Mouse (Mus musculus): ENCODE results near the gene Fam83g.

Fam83g gene

GRCm38 (mm10) chr11:61652216-61652615 is 31.7 kb upstream of the Fam83g start:
- no peak for DNase-seq (ENCODE audit: low spot score)

GRCm38 (mm10) chr11:61652686-61653447 is 31.0 kb upstream of the Fam83g start, which contains the start of gene Grap:
TSS of gene Grap (plus strand) at chr11:61653265.
- DNase-seq (ENCODE audit: low spot score): no peak

DNA sequence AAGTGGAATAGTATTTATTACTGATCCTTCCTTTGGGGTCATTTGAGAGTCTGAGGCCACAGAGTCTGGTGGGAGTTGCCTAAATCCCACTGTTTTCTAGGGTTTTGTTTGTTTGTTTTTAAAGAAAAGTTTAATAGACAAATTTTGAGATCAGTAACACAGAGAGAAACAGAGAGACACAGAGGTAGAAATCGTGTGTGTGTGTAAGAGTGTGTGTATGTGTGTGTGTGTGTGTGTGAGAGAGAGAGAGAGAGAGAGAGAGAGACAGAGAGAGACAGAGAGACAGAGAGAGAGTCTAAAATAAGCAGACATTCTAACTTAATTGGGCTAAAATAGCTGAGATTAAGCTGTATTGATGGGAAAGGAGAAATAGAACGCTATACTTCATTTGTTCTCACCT is 30.3 kb upstream of the Fam83g start:
- no peak for DNase-seq (ENCODE audit: low spot score)

DNA sequence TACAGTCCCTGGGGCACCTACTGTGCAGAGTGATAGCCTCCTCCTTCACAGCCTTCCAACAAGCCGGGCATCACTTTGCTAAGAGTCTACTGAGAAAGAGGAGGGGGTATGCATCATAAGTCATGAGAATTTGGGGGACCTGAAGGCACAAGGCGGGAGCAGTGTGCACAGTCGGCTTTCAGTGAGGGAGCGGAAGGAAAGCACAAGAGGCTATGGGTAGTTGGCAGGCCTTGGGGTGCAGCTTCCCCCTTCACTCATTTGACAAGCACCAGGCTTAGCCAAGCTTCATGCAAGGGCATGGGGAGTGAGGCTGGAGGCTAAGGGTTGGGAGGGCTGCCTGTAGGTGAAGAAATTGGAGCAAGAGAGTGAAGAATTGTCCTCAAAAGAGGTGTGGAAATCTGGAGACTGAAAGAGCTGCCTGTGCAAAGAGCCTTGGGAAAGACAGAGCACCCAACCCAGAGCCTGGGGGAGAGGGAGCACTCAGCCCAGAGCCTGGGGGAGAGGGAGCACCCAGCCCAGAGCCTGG is 29.0 kb upstream of the Fam83g start:
- no peak for DNase-seq (ENCODE audit: low spot score)

GRCm38 (mm10) chr11:61655649-61656048 is 28.2 kb upstream of the Fam83g start:
- no peak for DNase-seq (ENCODE audit: low spot score)

DNA sequence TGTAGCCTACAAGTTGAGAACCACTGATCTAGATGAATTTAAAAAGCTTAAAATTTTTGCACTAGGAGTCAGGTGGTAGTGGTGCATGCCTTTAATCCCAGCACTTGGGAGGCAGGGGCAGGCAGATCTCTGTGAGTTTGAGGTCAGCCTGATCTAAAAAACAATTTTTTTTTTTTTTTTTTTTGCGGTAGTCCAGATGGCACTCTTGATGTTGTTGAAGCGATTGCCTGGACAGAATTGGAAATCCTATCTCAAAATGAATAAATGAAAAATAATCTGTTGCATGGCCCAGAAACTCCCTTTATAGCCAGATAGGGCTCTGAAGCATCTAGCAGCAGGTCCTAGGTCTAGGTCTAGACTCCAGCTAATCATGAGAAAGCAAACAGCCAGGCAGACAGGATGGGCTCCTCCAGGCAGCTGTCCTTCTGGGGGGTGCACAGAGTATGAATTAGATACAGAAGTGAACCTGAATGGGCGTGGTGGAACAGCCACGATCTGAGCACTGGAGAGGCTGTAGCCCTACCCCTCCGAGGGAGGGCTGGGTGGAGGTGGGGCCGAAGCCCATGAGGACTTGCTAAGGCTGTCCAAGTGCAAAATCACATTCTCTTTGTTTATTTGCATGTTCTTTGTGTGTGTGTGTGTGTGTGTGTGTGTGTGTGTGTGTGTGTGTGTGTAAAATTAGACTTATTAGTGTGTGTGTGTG is 27.6 kb upstream of the Fam83g start:
- DNase-seq (ENCODE audit: low spot score): no peak

- DNase-seq (ENCODE audit: low spot score): no peak
Observed at GRCm38 (mm10) chr11:61657432-61657831, 26.5 kb upstream of the Fam83g start.

GRCm38 (mm10) chr11:61658360-61658922 is 25.4 kb upstream of the Fam83g start:
- DNase-seq (ENCODE audit: low spot score): no peak

DNA sequence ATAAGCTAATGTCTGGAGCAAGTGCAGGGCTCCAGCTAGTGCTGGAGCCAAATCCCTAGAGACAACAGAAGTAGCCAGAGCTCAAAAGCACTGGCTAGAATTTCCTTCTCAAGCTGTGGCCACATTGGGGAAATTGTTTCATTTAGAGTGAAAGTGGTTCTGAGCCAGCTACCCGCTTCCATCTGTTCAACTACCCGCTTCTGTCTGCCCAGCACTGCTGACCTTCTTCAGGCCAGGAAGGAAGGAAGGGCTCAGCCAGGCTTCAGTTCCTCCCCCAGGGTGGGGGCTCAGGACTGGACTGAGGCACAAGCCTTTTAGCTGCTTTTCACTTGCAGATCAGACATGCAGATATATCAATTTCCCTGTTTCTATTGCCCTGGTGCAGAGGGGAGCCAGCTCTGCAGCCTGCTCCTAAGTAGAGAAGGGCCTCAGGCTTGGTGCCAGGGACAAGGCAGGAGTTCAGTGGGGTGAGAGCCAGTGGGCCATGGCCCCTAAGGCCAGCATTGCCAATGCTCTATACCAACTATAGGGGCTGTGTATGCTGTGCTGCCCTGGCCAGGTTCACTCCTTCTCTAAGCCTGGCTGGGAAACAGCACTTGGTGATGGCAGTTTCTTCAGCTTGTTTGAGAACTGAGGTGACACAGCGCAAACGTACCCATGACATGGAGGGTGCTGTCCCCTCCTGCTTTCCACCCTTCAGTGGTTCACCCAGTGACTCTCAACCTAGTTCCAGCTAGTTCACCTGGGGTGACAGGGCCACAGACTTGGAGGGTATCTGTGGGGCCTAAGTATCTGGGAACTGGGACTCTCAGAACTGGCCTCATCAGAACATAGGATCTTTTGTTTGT is 24.7 kb upstream of the Fam83g start:
- no peak for DNase-seq (ENCODE audit: low spot score)

- no peak for DNase-seq (ENCODE audit: low spot score)
Observed at GRCm38 (mm10) chr11:61660001-61660400, 23.9 kb upstream of the Fam83g start.

DNA sequence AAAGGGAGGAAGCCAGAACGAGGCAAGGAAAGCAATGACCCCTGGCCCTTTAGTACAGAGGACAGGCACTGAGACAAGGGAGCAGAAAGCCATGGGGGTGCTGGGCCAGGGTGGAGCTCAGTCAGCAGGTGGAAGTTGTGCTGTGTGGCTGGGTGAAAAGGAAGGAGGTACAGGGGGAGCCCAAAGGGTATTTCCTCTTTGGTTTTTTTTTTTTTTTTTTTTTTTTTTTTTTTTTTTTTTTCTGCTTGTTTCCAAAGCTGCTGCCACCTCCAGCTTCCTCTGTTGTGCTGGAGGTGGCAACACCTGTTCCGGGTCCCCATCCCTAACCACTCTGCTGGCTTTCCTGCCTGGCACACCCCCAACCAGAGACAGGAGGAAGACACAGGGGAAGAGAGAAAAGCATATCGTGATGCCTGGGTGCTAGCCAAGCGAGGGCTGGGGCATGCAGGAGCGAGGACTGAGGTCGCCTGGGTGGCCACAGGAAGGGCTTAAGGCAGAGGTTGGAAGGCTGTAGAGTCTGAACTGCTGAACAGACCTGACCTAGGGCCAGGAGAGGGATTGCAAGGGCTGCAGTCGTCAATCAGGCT is 23.0 kb upstream of the Fam83g start:
- no peak for DNase-seq (ENCODE audit: low spot score)

GRCm38 (mm10) chr11:61662189-61662588 is 21.7 kb upstream of the Fam83g start:
- DNase-seq (ENCODE audit: low spot score): no peak

GRCm38 (mm10) chr11:61665401-61665800 is 18.5 kb upstream of the Fam83g start:
- no peak for DNase-seq (ENCODE audit: low spot score)

DNA sequence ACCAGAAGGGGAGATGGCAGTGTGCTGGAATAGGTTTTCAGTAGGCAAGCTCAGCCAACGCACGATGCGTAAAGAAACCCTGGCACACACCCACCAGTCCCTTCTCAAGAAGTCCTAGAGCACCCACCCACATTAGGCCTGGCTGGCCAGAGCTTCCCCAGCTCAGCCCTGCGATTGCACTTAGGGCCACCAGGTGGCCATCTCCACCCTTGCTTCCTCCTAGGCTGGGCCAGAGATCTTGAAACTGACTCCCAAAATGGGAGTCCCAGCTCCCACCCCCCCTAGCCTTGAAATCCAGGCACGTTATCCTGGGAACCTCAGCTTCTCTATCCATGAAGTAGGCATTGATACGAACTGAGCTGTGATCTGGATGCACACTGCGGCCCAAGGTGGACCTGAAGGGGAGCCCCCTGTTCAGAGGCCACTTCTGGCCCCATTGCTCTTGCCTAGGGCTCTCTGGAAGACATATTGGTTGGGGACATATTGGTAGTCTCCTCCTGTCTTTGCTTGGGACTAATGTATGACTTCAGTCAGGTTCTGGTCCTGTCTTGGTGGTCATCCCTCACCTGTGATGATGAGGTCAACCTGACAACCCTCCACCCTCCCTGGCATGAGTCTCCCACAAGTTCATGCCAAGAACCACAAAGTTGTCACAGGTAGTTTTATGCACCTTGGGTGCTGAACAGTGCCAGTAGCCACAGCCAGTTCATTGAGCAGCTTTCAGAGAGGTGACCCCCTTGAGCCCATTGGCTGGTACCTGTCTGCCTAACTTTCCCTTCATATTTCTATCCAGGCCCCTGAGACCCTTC is 17.7 kb upstream of the Fam83g start:
- DNase-seq (ENCODE audit: low spot score): peak; percentile 56

DNA sequence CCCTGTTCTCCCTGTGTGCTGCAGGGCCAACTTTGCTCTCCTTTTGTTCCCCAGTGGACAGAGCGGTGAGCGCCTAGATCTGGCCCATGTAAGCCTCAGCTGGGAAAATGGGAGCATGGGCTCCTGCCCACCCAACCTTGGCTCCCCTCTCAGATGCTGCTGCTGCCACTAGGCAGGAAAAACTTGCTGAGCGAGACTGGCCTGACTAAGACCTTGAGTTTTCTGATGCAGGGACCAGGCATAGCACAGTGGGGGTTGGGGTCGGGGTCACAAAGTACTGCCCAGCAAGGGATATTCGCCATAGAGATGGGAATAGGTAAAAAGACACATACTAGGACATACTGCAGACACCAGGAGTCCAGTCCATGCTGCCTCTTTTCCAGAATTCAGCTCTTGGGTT is 16.6 kb upstream of the Fam83g start:
- DNase-seq (ENCODE audit: low spot score): peak; percentile 45

GRCm38 (mm10) chr11:61667782-61668181 is 16.1 kb upstream of the Fam83g start:
- no peak for DNase-seq (ENCODE audit: low spot score)

- no peak for DNase-seq (ENCODE audit: low spot score)
Observed at GRCm38 (mm10) chr11:61669492-61670490, 14.1 kb upstream of the Fam83g start.

DNA sequence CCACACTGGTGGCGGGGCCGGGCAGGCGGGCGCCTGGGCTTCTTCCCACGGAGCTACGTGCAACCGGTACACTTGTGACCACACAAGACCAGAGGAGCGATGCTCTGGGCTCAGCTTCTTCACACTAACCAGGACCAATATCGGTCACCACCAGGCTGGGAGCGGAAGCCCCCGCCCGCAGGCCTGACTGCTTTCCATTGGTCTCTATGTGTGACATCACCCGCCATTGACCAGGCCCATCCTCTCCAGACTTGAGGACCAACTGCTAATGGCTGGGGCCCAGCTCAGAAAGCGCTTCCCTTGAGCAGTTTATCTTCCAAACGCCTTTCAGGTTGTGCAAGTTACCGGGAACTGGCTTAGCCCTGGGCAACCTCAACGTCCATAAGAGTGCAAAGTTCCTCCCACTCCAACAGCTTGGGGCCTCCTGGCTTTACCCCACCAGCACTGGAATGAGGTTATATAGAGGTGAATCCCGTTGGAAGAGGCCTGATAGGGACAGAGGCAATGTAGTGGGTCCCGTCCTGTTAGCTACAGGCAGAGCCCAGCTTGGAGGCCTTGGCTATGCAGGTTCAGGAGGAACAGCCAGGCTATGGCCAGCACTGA is 12.0 kb upstream of the Fam83g start:
- no peak for DNase-seq (ENCODE audit: low spot score)

DNA sequence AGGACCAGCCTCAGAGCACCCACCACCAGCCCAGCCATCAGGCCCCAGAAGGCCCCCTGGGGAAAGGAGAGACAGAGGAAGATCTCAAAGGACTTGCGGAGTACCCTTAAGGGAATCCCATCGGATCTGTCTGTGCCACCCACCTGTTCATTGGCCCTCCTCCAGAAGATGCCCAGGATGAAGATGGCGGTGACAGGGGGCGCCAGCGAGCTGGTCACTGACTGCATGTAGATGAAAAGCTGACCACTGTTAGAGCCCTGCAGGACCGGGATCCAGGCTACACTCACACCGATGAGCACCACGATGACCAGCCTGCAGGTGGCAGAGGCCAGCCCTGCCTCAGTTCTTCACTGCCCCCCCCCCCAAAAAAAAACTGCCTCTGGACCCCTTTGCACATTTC is 10.2 kb upstream of the Fam83g start:
- no peak for DNase-seq (ENCODE audit: low spot score)
